Mouse (Mus musculus) stomach, embryonic 16.5 days (tissue): ENCODE measurements around the gene Tsc22d4. TPM values are rescaled to one million over a fixed set of nuclear protein-coding genes. Genes with fewer than 3 reads are reported as not detected.

Source experiments
- ATAC-seq: fragments of 200-750 bp; cut with Nextera tagmentation; 2 replicates; pipeline ENCODE4 v1.8.0; 2017; ENCODE audit warnings: moderate number of reproducible peaks, moderate TSS enrichment; ENCODE audit not compliant: insufficient read depth, low FRiP score
- H3K27ac ChIP-seq: fragments of 300-500 bp; sonication (generic); 2 replicates; pipeline ENCODE4 v1.5.1; 2014; ENCODE audit warnings: low read length
- H3K27me3 ChIP-seq: fragments of 300-500 bp; sonication (generic); 2 replicates; pipeline ENCODE4 v1.6.1; 2014; ENCODE audit warnings: low read length, control low read depth, mixed read lengths; ENCODE audit not compliant: control insufficient read depth, insufficient read depth
- H3K36me3 ChIP-seq: fragments of 300-500 bp; sonication (generic); 2 replicates; pipeline ENCODE4 v1.6.1; 2014; ENCODE audit warnings: low read length; ENCODE audit not compliant: control insufficient read depth, insufficient read depth
- H3K4me1 ChIP-seq: fragments of 300-500 bp; sonication (generic); 2 replicates; pipeline ENCODE4 v1.6.1; 2014; ENCODE audit warnings: low read length, control low read depth, mixed read lengths; ENCODE audit not compliant: control insufficient read depth, insufficient read depth
- H3K4me2 ChIP-seq: fragments of 300-500 bp; sonication (generic); 2 replicates; pipeline ENCODE4 v1.6.1; 2014; ENCODE audit warnings: low read depth, low read length, mixed read lengths
- H3K4me3 ChIP-seq: fragments of 300-500 bp; sonication (generic); replicated peaks from 2 replicates; pipeline ENCODE4 v1.5.1; 2014; ENCODE audit warnings: mild to moderate bottlenecking, low read length
- H3K9ac ChIP-seq: fragments of 300-500 bp; sonication (generic); 2 replicates; pipeline ENCODE4 v1.6.1; 2014; ENCODE audit warnings: low read length
- H3K9me3 ChIP-seq: fragments of 300-500 bp; sonication (generic); replicated peaks from 2 replicates; pipeline ENCODE4 v1.6.1; 2016; ENCODE audit warnings: low read length, control low read depth; ENCODE audit not compliant: control insufficient read depth
- WGBS: fragments of 180-500 bp; shearing (Covaris S2); extraction: QIAGEN DNeasy Blood & Tissue Kit; methylation state at CpG from one replicate; pipeline ENCODE4 v1.1.7; 2014; 5-methylcytosine and 5-hydroxymethylcytosine counted together
- polyA plus RNA-seq: library from polyadenylated mRNA; unstranded; fragments of >200 nt; fragmentation: Nextera tagmentation; extraction: Ambion mirVana; gene quantifications from 2 replicates; pipeline ENCODE4 v1.2.1, GENCODE M21; 2015

Gene Tsc22d4
- polyA plus RNA-seq, 1 experiment from 2014 or later, result 119 TPM

- no peaks in the 10 kb centered on the region; the same call in 1 of the 2 replicates for H3K36me3 ChIP-seq
- no peak overlapping the region for H3K4me3 ChIP-seq
- no peaks in the 10 kb centered on the region for H3K27me3 ChIP-seq
- H3K27ac ChIP-seq, result no peak overlapping the region
- peak overlapping the region; percentile 21; the same call in 1 of the 2 replicates for H3K9ac ChIP-seq
- 51% methylated on average over 5 of the region's 5 CpGs for WGBS
- H3K4me2 ChIP-seq, result peak overlapping the region; percentile 15; the same call in 1 of the 2 replicates
- peaks cover 16% of the 10 kb centered on the region for H3K4me1 ChIP-seq
- no peaks in the 10 kb centered on the region for H3K9me3 ChIP-seq
- no peak for ATAC-seq
Measured at GRCm38 (mm10) chr5:137738516-137738915, 7.0 kb upstream of the Tsc22d4 start.

DNA sequence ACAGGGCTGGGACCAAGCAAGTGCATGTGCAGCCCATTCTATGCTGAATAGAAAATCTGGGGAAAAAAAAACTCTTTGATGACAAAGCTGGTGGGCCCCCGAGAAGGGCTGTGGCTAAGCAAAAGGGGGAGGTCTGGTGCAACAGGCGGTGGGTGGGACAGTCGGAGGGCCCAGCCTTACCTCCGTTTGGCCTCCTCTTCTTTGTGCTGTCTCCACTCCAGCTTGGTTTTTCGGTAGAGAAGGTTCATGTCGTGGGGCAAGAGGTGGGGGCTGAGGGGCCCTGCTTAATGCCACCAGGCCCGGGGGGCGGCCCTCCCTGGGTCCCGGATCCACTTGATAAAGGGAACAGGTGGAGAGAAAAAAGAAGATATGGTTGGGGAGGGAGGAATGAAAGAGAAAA lies 6.1 kb upstream of the Tsc22d4 start:
- peak overlapping the region; percentile 69; the same call in 1 of the 2 replicates for H3K4me3 ChIP-seq
- H3K4me2 ChIP-seq, result peak overlapping the region; percentile 79
- H3K4me1 ChIP-seq, result peaks cover 11% of the 10 kb centered on the region
- no peaks in the 10 kb centered on the region for H3K36me3 ChIP-seq
- ATAC-seq, result no peak
- H3K9me3 ChIP-seq, result no peaks in the 10 kb centered on the region
- H3K9ac ChIP-seq, result no peak overlapping the region
- H3K27ac ChIP-seq, result peak overlapping the region; percentile 21; the same call in 1 of the 2 replicates
- no peaks in the 10 kb centered on the region for H3K27me3 ChIP-seq
- 54% methylated on average over 9 of the region's 9 CpGs for WGBS

- Histone ChIP-seq H3K4me3 (peak overlapping the region; percentile 69), H3K4me2 (peak overlapping the region; percentile 79), H3K36me3 (no peaks in the 10 kb centered on the region), H3K4me1 (peaks cover 9% of the 10 kb centered on the region; the same call in 1 of the 2 replicates), H3K27me3 (no peaks in the 10 kb centered on the region), H3K9ac (peak overlapping the region; percentile 82), H3K27ac (peak overlapping the region; percentile 86), H3K9me3 (no peaks in the 10 kb centered on the region)
- 17% methylated on average over 11 of the region's 11 CpGs for WGBS
- 0 out of 2 replicates have a peak, but pooled peaks have one; percentile 11 for ATAC-seq
Measured at GRCm38 (mm10) chr5:137740506-137740905, 5.0 kb upstream of the Tsc22d4 start.

DNA sequence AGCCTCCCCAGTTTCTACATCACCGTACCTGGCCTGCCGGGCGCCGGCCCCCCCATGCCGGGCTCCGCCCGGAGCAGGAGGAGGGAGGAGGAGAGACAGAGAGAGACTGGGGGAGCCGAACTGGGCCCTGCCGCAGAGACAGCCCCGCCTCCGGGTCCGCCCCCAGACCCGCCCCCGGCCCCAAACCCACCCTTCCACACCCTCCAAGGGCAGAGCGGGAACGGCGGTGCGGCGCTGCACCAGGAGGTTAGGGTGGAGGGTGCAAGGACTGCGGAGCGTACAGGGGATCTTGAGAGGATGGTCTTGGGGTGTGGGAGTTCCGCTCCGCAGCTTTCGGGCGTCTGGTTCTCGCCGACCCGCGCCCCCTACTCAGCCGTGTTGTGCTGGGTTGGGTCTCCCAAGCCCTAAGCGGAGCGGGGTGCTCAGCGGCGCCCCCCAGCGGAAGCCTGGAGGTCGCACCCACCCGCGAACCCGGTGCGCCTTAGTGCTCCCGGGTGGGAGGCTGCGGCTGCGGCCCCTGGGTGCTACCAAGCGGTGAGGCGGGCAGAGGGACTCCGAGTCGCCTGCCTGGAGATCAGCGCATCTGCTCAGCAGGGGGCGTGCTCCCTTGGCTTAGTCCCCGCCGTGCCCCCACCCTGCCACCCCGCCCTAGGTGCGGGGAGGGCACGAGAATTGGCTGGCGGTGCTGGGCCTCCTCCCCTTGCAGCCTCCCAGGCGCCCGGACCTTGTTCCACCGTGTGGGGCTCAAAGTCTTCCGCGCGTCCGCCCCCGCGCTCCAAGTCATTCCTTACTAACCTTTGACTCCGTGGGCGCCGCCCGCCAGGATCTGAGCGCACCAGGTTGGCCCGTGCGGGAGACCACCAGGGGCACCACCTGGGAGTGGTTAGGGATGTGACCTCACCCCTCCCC lies 4.3 kb upstream of the Tsc22d4 start, which contains the start of gene Nyap1:
Gene Nyap1 (minus strand): TSS at position 585 of the 909 bp plus-strand sequence.
- WGBS, result under 1% methylated on average over 66 of the region's 71 CpGs
- Histone ChIP-seq H3K4me2 (peak within 1 kb of the TSS; percentile 79), H3K27me3 (no peaks in the 10 kb centered on the region), H3K36me3 (no peaks in the 10 kb centered on the region), H3K27ac (peak within 1 kb of the TSS; percentile 86), H3K4me3 (peak within 1 kb of the TSS; percentile 69), H3K9ac (peak within 1 kb of the TSS; percentile 82), H3K4me1 (peaks cover 9% of the 10 kb centered on the region; the same call in 1 of the 2 replicates), H3K9me3 (no peaks in the 10 kb centered on the region)
- ATAC-seq, result peak; percentile 84

DNA sequence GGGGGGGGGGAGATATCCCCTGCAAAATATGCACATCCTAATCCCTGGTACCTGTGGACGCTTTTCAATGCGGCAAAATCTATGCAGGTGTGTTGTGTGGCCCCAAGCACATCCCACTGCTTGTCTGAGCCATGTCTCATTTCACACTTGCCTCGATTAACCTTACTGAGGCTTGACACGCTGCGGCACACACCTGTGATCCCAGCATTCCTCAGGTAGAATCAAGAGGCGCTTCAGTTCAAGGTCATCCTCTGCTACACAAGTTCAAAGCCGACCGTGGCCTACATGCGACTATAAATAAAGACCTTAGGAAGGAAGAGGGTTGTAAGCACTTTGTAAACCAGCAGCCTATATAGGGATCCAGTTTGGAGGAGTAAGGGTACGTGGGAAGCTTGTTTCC lies 3.5 kb upstream of the Tsc22d4 start:
- Histone ChIP-seq H3K4me2 (peak overlapping the region; percentile 79), H3K27ac (0 out of 2 replicates have a peak overlapping the region, but pooled peaks have one; percentile 86), H3K27me3 (no peaks in the 10 kb centered on the region), H3K36me3 (no peaks in the 10 kb centered on the region), H3K9ac (peak overlapping the region; percentile 82), H3K4me1 (peaks cover 9% of the 10 kb centered on the region; the same call in 1 of the 2 replicates), H3K4me3 (no peak overlapping the region; the same call in 1 of the 2 replicates), H3K9me3 (no peaks in the 10 kb centered on the region)
- WGBS, result 59% methylated on average over 10 of the region's 10 CpGs
- ATAC-seq, result no peak

DNA sequence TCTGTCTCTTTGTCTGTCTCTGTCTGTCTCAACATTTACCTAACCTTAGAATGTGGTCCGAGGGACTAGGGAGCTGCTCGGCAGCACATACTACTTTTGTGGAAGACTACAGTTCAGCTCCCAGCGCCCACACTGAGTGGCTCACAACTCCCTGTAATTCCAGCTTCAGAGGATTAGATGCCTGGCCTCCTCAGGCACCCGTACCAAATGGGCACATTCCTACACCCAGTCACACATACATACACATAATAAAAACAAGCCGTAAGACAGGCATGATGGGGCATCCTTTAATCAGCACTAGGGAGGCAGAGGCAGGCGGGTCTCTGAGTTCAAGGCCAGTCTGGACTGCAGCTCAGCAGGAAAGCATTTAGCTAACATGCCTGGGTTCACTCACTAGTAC lies 2.7 kb upstream of the Tsc22d4 start:
- Histone ChIP-seq H3K27me3 (no peaks in the 10 kb centered on the region), H3K9me3 (no peaks in the 10 kb centered on the region), H3K4me3 (no peak overlapping the region), H3K36me3 (no peaks in the 10 kb centered on the region), H3K4me1 (peaks cover 12% of the 10 kb centered on the region; the same call in 1 of the 2 replicates), H3K4me2 (no peak overlapping the region), H3K27ac (no peak overlapping the region), H3K9ac (no peak overlapping the region)
- 91% methylated on average over 6 of the region's 6 CpGs for WGBS
- no peak for ATAC-seq

- ATAC-seq, result no peak
Measured at GRCm38 (mm10) chr5:137744197-137744596, 1.3 kb upstream of the Tsc22d4 start.

GRCm38 (mm10) chr5:137746282-137746850 lies 836 bp downstream of the Tsc22d4 start:
- H3K4me1 ChIP-seq, result peaks cover 21% of the 10 kb centered on the region
- peak overlapping the region; percentile 99 for H3K27ac ChIP-seq
- WGBS, result 0% methylated on average over 20 of the region's 20 CpGs
- ATAC-seq, result peak; percentile 12; the same call in 1 of the 2 replicates
- H3K27me3 ChIP-seq, result no peaks in the 10 kb centered on the region
- H3K36me3 ChIP-seq, result peaks cover 4% of the 10 kb centered on the region; the same call in 1 of the 2 replicates
- H3K9me3 ChIP-seq, result no peaks in the 10 kb centered on the region
- peak overlapping the region; percentile 98 for H3K4me2 ChIP-seq
- H3K4me3 ChIP-seq, result peak overlapping the region; percentile 88
- peak overlapping the region; percentile 96 for H3K9ac ChIP-seq

More at GRCm38 (mm10) chr5:137744197-137744596, 1.3 kb upstream of the Tsc22d4 start:
- Histone ChIP-seq H3K9ac (no peak overlapping the region), H3K27ac (no peak overlapping the region), H3K4me1 (peaks cover 25% of the 10 kb centered on the region), H3K36me3 (no peaks in the 10 kb centered on the region), H3K4me3 (no peak overlapping the region), H3K9me3 (no peaks in the 10 kb centered on the region), H3K4me2 (no peak overlapping the region), H3K27me3 (no peaks in the 10 kb centered on the region)
- WGBS, result 93% methylated on average over 7 of the region's 7 CpGs
